Mouse (Mus musculus): Measurements from ENCODE around the gene Dcxr. TPM values are rescaled to one million over a fixed set of nuclear protein-coding genes. Genes with fewer than 3 reads are reported as not detected.

Gene Dcxr
- polyA plus RNA-seq, 1 experiment from 2014 or later = 123 TPM

DNA sequence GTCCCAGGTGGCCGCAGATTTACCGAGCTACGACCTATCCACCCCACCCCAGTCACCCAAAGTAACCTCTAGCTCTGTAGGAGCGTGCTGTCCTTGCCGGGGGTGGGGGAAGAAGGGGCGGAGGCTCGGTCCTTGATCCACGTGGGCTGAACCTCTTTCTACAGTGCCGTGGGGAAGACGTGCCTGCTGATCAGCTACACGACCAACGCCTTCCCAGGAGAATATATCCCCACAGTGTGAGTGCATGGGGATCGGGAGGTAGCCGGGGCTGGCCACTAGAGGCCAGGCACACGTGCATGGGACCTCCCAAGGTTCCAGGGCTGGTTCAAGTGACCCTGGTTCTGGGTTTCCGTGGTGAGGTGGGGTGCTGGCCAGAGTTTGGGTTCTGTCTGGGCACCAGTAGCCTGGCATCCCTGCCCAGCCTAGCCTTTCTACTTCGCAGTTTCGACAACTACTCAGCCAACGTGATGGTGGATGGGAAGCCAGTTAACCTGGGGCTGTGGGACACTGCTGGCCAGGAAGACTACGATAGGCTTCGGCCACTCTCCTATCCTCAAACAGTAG is 4.9 kb downstream of the Dcxr start:
- H3K36me3 ChIP-seq (ENCODE audit: insufficient read depth, low read length) = peaks cover 9% of the 10 kb centered on the region; the same call in 1 of the 2 replicates
- no peak overlapping the region for H3K27ac ChIP-seq
- peaks cover 24% of the 10 kb centered on the region; the same call in 1 of the 2 replicates for H3K4me1 ChIP-seq (replicated peaks; ENCODE audit: insufficient read depth, low read length)
- H3K27me3 ChIP-seq (ENCODE audit: insufficient read depth, low read length) = no peaks in the 10 kb centered on the region
- no peak for ATAC-seq (replicated peaks; ENCODE audit: low FRiP score, low read depth)
- H3K9me3 ChIP-seq (replicated peaks; ENCODE audit: low read length) = no peaks in the 10 kb centered on the region
- H3K9ac ChIP-seq (ENCODE audit: low read depth, low read length) = peak overlapping the region; percentile 76
- DNase-seq (ENCODE audit: low spot score) = no peak
- H3K4me3 ChIP-seq (replicated peaks; ENCODE audit: low read depth, low read length) = peak overlapping the region; percentile 55
- whole genome bisulfite sequencing = 22% methylated on average over 21 of the region's 21 CpGs
- TF ChIP-seq CTCF (IDR thresholded peaks at IDR 0.05; ENCODE audit: low read depth) = 0 out of 2 replicates have a peak, but pooled peaks have one; percentile 20
- H3K4me2 ChIP-seq (ENCODE audit: low read length) = peak overlapping the region; percentile 99

DNA sequence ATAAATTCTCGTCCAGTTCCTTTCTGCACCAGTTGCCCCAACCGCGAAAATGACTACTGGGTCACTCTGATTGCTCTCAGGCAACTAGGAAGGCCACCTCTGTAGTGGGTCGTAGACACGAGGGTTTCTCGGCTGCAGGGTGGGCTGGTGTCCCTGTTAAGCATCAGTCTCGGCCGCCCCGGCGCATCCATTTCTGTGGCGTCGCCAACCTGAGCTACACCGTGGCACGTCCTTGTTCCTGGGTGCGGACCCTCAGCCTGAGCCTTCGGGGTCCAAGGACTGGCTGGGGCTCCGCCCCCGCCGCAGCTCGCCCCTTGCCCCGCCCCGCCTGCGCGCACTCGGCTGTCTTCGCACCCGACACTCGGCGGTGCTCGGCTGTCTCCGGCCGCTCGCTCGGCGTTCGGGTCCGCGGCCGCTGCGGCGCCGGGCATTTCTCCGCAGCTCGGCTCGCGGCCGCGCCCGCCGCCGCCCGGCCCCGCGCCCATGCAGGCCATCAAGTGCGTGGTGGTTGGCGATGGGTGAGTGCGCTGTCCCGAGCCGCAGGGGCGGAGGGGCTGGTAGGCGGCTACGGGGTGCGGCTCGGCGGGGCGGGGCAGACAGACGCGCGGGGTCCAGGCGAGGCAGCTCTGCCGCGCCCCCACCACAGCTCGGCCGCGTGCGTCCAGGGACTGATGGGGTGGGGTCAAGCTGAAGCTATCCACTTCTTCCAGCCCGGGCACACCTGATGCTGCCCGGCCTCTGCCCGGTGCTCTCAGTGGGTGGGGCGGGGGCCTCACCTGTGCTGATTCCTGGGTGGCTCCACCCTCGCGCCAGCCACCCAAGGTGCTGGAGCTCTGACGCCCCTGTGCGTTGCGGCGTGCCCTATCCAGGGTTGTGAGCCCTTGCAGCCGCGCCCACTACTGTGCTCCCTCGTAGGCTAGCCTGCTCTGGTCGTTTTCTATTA is 5.7 kb downstream of the Dcxr start, which contains the start of gene Rac3:
Rac3 (plus strand) TSS at position 347 of the 943 bp plus-strand sequence.
- ATAC-seq (replicated peaks; ENCODE audit: low FRiP score, low read depth) (peak; percentile 58), DNase-seq (ENCODE audit: low spot score) (peak; percentile 79)
- Histone ChIP-seq H3K27ac (no peak within 1 kb of the TSS), H3K4me3 (replicated peaks; ENCODE audit: low read depth, low read length) (peak within 1 kb of the TSS; percentile 55), H3K9ac (ENCODE audit: low read depth, low read length) (peak within 1 kb of the TSS; percentile 76), H3K9me3 (replicated peaks; ENCODE audit: low read length) (no peaks in the 10 kb centered on the region), H3K27me3 (ENCODE audit: insufficient read depth, low read length) (no peaks in the 10 kb centered on the region), H3K4me1 (replicated peaks; ENCODE audit: insufficient read depth, low read length) (peaks cover 19% of the 10 kb centered on the region; the same call in 1 of the 2 replicates), H3K4me2 (ENCODE audit: low read length) (peak within 1 kb of the TSS; percentile 99), H3K36me3 (ENCODE audit: insufficient read depth, low read length) (peaks cover 12% of the 10 kb centered on the region; the same call in 1 of the 2 replicates)
- under 1% methylated on average over 89 of the region's 90 CpGs for WGBS
- no peak for TF ChIP-seq CTCF (IDR thresholded peaks at IDR 0.05; ENCODE audit: low read depth)

DNA sequence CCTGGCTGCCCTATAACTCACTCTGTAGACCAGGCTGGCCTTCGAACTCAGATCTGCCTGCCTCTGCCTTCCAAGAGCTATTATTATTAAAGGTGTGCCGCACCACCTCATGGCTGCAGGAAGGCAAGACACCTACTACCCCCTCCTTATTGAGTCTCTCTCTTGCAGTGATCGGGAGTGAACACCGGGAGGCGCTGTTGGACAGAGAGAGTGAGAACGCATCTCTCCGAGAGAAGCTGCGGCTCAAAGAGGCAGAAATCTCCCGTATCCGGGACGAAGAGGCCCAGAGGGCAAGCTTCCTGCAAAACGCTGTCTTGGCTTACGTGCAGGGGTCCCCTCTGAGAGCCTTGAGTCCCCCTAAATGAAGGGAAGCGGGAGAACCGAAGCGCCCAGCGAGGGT is 6.6 kb downstream of the Dcxr start:
- Histone ChIP-seq H3K27me3 (ENCODE audit: insufficient read depth, low read length) (no peaks in the 10 kb centered on the region), H3K4me1 (replicated peaks; ENCODE audit: insufficient read depth, low read length) (peaks cover 18% of the 10 kb centered on the region; the same call in 1 of the 2 replicates), H3K36me3 (ENCODE audit: insufficient read depth, low read length) (peaks cover 12% of the 10 kb centered on the region; the same call in 1 of the 2 replicates), H3K9ac (ENCODE audit: low read depth, low read length) (peak overlapping the region; percentile 76; the same call in 1 of the 2 replicates), H3K27ac (no peak overlapping the region), H3K4me3 (replicated peaks; ENCODE audit: low read depth, low read length) (peak overlapping the region; percentile 55), H3K4me2 (ENCODE audit: low read length) (peak overlapping the region; percentile 99), H3K9me3 (replicated peaks; ENCODE audit: low read length) (no peaks in the 10 kb centered on the region)
- no peak; the same call in 1 of the 2 replicates for ATAC-seq (replicated peaks; ENCODE audit: low FRiP score, low read depth)
- 12% methylated on average over 17 of the region's 17 CpGs for WGBS
- TF ChIP-seq CTCF (IDR thresholded peaks at IDR 0.05; ENCODE audit: low read depth) = peak; percentile 96
- DNase-seq (ENCODE audit: low spot score) = peak; percentile 94

DNA sequence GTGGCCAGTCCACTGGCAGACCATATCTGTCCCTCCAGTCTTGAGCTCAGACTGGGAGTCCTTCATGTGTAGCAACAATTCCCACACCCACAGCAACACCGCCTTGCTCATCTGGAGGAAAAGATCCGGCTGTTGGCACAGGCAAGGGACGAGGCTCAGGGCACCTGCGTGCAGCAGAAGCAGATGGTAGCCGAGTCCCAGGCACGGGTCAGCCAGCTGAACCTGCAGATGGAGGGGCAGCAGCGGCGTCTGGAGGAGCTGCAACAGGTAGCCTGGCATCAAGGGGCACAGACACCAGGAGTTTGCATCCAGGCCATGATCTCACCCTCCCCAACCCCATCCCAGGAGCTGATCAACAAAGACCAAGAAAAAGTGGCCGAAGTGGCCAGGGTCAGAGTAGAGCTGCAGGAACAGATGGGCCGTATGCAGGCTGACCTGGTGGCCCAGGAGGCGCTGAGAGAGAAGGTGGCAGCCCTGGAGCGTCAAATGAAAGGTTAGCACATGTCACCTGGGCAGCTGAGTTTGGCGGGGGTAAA is 7.2 kb downstream of the Dcxr start:
- WGBS = 88% methylated on average over 12 of the region's 13 CpGs
- no peaks in the 10 kb centered on the region for H3K27me3 ChIP-seq (ENCODE audit: insufficient read depth, low read length)
- no peak for DNase-seq (ENCODE audit: low spot score)
- H3K27ac ChIP-seq = no peak overlapping the region
- no peak overlapping the region for H3K4me2 ChIP-seq (ENCODE audit: low read length)
- H3K4me1 ChIP-seq (replicated peaks; ENCODE audit: insufficient read depth, low read length) = peaks cover 18% of the 10 kb centered on the region; the same call in 1 of the 2 replicates
- no peak; the same call in 1 of the 2 replicates for ATAC-seq (replicated peaks; ENCODE audit: low FRiP score, low read depth)
- no peak overlapping the region for H3K4me3 ChIP-seq (replicated peaks; ENCODE audit: low read depth, low read length)
- no peak overlapping the region for H3K9ac ChIP-seq (ENCODE audit: low read depth, low read length)
- no peak for TF ChIP-seq CTCF (IDR thresholded peaks at IDR 0.05; ENCODE audit: low read depth)
- H3K9me3 ChIP-seq (replicated peaks; ENCODE audit: low read length) = no peaks in the 10 kb centered on the region
- peaks cover 10% of the 10 kb centered on the region; the same call in 1 of the 2 replicates for H3K36me3 ChIP-seq (ENCODE audit: insufficient read depth, low read length)

DNA sequence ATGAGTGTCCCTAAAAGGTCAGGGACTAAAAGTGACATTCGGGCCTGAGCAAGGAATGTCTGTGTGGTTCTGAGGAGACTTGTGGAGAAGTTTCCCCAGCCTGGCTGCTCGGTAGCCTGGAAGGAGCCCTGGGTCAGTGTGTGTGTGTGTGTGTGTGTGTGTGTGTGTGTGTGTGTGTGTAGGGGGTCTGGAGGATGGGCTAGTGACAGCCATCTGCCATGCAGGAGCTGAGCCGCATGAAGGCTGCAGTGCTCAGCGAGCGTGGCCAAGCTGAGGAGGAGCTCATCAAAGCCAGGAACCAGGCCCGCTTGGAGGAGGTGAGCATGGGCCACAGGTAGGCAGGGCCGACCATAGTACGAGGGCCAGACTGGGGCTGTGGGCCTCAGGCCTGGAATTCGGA is 7.8 kb downstream of the Dcxr start:
- WGBS = 92% methylated on average over 9 of the region's 9 CpGs
- TF ChIP-seq CTCF (IDR thresholded peaks at IDR 0.05; ENCODE audit: low read depth) = no peak

DNA sequence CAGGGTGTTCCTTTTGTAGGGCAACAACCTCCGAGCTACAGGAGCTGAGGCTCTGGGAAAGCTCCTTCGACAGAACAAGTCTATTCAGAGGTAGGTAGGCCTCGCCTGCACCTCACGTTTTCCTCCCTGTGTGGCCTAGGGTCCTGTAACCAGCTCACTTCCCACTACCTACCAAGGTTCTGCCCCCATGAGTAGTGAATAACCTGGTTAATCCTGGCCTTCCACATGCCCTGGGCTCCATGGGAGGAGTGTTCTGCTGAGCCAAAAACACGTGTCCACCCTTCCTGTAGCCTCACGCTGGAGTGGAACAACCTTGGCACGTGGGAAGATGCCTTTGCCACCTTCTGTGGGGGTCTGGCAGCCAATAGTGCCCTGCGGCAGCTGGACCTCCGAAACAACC is 11.9 kb downstream of the Dcxr start:
- no peak overlapping the region; the same call in 1 of the 2 replicates for H3K4me2 ChIP-seq (ENCODE audit: low read length)
- H3K36me3 ChIP-seq (ENCODE audit: insufficient read depth, low read length) = 0 out of 2 replicates have a peak, but pooled peaks cover 13% of the 10 kb centered on the region
- H3K9ac ChIP-seq (ENCODE audit: low read depth, low read length) = no peak overlapping the region
- no peak overlapping the region for H3K4me3 ChIP-seq (replicated peaks; ENCODE audit: low read depth, low read length)
- 87% methylated on average over 9 of the region's 9 CpGs for WGBS
- DNase-seq (ENCODE audit: low spot score) (no peak), ATAC-seq (replicated peaks; ENCODE audit: low FRiP score, low read depth) (no peak)
- H3K4me1 ChIP-seq (replicated peaks; ENCODE audit: insufficient read depth, low read length) = peaks cover 15% of the 10 kb centered on the region; the same call in 1 of the 2 replicates
- H3K27me3 ChIP-seq (ENCODE audit: insufficient read depth, low read length) = no peaks in the 10 kb centered on the region
- H3K27ac ChIP-seq = no peak overlapping the region
- no peaks in the 10 kb centered on the region for H3K9me3 ChIP-seq (replicated peaks; ENCODE audit: low read length)
- TF ChIP-seq CTCF (IDR thresholded peaks at IDR 0.05; ENCODE audit: low read depth) = no peak

More for the DNA sequence above, 7.8 kb downstream of the Dcxr start:
- no peak overlapping the region for H3K27ac ChIP-seq
- H3K4me1 ChIP-seq (replicated peaks; ENCODE audit: insufficient read depth, low read length) = peaks cover 24% of the 10 kb centered on the region; the same call in 1 of the 2 replicates
- H3K4me2 ChIP-seq (ENCODE audit: low read length) = no peak overlapping the region
- ATAC-seq (replicated peaks; ENCODE audit: low FRiP score, low read depth) (no peak), DNase-seq (ENCODE audit: low spot score) (no peak)
- H3K9ac ChIP-seq (ENCODE audit: low read depth, low read length) = no peak overlapping the region
- H3K27me3 ChIP-seq (ENCODE audit: insufficient read depth, low read length) = no peaks in the 10 kb centered on the region
- H3K9me3 ChIP-seq (replicated peaks; ENCODE audit: low read length) = no peaks in the 10 kb centered on the region
- H3K4me3 ChIP-seq (replicated peaks; ENCODE audit: low read depth, low read length) = no peak overlapping the region
- 0 out of 2 replicates have a peak, but pooled peaks cover 8% of the 10 kb centered on the region for H3K36me3 ChIP-seq (ENCODE audit: insufficient read depth, low read length)

Data from kidney, postnatal 0 days (tissue).